Mouse (Mus musculus) kidney, postnatal 25 days (tissue): ENCODE results near the gene Acaa1a.
A peak's percentile ranks its signal among the peaks of the same experiment; 100 is the strongest.

Experiments
- DNase-seq, 2 experiments: peaks; one replicate each; pipeline ENCODE4 v3.0.0; 2021; ENCODE audit warnings: mixed read lengths in 2 of 2

Gene Acaa1a

GRCm38 (mm10) chr9:119339558-119340211, at the start of gene Acaa1a:
Acaa1a (plus strand) TSS chr9:119339676.
- DNase-seq, result peak; percentile 80 to 86

DNA sequence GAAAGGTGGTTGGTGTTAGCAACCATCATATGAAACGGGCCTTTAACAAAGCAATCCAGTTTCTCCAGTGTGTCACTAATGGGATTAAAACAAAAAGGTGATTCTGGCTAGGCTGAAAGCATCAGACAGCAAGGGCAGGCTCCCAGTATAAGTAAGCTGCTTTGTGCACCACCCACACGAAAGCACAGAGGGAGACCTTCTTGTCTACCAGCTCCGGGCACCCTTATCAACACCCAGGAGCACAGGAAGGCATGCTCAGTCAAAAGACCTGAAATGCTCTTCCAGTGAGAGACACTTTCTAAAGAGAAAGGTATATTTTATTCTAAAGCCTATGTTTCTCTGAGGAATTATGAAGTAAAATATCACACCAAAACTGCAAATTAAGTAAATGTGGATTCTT, 48.7 kb upstream of the Acaa1a start:
- DNase-seq, result no peak

- DNase-seq, result no peak
Measured at GRCm38 (mm10) chr9:119297696-119298095, 41.8 kb upstream of the Acaa1a start.

DNA sequence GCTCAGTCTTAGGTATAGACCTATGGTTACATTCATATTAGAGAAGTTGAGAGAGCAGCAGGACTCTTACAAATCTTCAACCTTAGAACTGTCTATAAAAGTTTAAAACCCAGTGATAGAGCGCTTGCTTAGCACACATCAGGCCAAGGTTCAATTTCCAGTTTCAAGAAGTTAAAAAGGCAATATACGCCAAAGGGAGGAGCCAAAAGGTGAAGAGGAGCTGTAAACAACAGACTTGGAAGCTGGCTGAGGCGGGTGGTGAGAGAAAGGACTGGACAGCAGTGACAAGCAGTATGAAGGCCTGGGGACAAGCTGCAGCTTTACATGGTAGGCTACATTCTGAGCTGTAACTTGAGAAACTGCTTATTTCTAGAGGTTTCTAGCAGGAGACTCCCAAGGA, 40.9 kb upstream of the Acaa1a start:
- DNase-seq, result no peak

DNA sequence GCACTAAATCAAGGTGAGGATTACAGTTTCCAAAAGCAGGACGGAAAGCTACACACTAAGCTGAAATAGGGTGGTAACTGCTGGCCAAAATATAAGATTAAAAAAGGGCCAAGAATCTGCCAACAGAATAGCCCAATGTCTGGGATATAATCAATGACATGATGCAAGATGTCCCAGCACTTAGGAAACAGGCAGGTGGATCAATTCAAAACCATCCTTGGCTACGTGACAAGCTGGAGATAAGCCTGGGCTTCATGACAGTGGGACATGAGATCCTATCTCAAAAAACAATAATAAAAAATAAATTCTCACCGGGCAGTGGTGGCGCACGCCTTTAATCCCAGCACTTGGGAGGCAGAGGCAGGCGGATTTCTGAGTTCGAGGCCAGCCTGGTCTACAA, 33.6 kb upstream of the Acaa1a start:
- no peak for DNase-seq

GRCm38 (mm10) chr9:119309067-119309466, 30.4 kb upstream of the Acaa1a start:
- no peak for DNase-seq

DNA sequence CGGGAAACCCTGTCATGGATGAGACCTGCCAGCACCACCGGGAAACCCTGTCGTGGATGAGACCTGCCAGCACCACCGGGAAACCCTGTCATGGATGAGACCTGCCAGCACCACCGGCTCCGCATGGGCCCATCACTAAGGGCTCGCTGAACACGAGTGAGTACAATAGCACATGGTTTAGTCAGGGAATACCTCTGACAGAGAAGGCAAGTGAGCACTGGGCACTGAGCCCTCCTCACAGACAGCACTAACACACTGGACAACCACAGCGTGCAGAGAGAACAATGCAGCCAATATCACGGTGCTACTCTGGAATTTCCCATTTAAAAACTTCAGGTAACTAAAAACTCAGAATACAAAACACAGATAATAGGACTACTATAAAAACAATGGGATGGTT, 26.4 kb upstream of the Acaa1a start:
- no peak for DNase-seq

DNA sequence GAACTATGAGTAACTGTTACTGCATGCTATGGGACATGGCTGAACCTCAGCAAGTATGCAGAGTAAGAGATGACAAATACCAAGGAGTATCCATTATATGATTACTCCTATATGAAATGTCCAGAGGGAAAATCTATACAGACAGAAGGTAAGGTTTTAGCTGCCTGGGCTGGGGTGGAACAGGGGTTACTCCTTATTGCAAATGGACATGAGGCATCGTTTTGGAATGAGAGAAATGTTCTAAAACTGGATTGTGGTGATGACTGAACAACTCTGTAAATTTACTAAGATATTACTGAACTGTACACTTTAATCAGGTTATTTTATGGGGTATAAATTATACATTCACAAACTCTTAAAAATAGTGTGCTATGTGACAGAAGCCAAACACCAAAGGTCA, 20.6 kb upstream of the Acaa1a start:
- DNase-seq, result no peak

- DNase-seq, result no peak
Measured at GRCm38 (mm10) chr9:119320446-119320845, 19.0 kb upstream of the Acaa1a start.

DNA sequence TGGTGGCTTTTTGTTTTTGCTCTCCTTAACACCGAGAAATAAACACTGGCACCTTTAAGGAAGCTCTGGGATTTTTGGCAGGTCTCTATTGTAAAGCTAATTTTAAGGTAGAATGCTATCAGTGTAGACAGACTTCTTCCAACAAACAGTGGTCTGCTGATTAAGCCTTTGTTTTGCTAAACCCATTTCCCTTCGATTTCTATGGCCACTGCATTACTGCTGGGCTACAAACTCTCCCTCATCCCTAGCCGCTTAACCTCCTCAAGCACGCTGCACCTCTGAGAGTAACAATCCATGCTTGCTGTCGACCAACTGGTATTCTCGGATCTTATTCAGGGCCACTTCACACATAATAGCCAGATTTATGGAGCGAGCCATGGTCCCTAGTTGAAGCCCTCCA, 18.5 kb upstream of the Acaa1a start:
- DNase-seq, result no peak

DNA sequence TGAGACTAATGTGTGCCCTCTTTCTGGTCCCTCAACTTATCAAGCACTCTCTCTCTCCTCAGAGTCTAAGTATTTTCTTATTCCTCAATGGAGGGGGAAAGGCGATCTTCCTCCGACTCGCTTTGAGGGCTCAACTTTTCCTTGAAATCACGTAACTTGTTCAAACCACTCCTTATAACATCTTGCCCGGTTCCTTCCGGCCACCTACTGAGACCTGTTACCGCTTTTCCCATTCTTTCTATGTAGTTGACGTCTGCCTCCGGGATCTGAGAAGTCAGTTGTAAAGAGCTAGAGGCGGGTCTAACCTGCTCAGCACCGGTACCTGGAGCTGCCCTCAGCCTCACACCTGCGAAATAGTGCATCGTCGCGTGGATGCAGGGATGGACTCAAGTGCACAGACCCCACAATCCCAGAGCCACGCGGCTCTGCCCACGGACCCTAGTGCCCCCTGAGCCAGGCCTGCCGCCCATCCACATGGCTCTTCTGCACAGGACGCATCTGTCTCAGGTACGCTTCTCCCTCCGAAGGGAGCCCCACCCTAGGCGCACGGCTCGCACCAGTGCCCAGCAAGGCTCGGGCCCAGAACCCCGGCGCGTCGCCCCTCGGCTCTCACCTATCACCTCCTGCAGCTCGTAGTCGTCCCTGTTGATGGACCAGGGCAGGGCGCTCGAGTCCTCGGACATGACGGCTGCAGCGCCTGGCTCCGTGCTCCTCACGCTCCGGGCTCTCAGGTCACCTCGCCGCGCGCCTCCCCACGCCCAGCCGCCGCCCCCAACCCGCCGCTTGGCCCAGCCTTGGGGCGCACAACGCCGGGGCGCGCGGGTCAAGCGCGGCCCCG, 17.9 kb upstream of the Acaa1a start:
- DNase-seq, result peak in 1 of 2 experiments; percentile 63

- DNase-seq, result peak; percentile 99 to 100
Measured at GRCm38 (mm10) chr9:119322289-119323259, 16.9 kb upstream of the Acaa1a start, which contains the start of gene Oxsr1. Oxsr1 (minus strand) TSS chr9:119322427.

- DNase-seq, result peak in 1 of 2 experiments; percentile 34
Measured at GRCm38 (mm10) chr9:119323260-119323645, 16.2 kb upstream of the Acaa1a start.

- no peak for DNase-seq
Measured at GRCm38 (mm10) chr9:119324130-119324529, 15.3 kb upstream of the Acaa1a start.

GRCm38 (mm10) chr9:119328488-119328887, 11.0 kb upstream of the Acaa1a start:
- no peak for DNase-seq

- DNase-seq, result peak in 1 of 2 experiments; percentile 49
Measured at GRCm38 (mm10) chr9:119330186-119330963, 9.1 kb upstream of the Acaa1a start.

DNA sequence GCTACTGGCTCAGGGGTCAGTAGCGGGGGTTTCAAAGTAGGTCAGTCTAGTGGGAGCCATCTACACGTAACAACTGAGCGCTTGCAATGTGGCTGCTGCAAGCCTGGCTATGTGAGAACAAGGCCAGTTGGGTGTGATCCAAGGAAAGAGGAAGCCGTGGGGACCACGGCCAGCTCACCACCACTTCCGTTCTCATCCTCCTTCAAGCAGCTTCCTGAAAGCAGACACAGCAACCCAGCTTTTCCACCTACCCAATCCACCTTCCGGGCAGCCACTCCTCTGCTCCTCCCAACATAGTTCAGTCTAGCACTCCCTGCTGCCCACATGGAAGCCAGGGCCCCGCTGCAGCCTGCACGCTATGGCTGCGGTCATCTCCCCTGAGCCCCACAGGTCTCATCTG, 5.2 kb upstream of the Acaa1a start:
- peak; percentile 69 to 82 for DNase-seq

- DNase-seq, result no peak
Measured at GRCm38 (mm10) chr9:119334834-119335233, 4.6 kb upstream of the Acaa1a start.

- peak in 1 of 2 experiments; percentile 25 for DNase-seq
Measured at GRCm38 (mm10) chr9:119335571-119335970, 3.9 kb upstream of the Acaa1a start.

DNA sequence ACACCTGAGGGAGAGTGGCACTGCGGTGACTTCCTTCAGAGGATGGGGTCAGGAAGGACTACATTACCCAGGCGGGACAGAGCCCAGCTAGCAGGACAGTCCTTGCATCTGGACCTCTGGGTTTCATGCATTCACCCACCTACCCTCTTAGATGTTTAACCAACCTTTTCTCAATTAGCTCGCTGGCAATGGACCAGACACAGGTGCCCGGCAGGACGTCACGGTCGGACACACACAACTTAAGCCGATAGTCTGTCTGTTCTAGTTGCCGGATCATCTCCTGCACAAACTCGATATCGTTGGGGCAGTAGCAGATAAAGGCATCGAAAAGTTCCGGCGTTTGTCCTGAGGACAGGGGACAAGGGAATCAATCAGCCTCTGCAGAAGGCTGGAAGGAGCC, 1.6 kb upstream of the Acaa1a start:
- peak; percentile 39 to 42 for DNase-seq

DNA sequence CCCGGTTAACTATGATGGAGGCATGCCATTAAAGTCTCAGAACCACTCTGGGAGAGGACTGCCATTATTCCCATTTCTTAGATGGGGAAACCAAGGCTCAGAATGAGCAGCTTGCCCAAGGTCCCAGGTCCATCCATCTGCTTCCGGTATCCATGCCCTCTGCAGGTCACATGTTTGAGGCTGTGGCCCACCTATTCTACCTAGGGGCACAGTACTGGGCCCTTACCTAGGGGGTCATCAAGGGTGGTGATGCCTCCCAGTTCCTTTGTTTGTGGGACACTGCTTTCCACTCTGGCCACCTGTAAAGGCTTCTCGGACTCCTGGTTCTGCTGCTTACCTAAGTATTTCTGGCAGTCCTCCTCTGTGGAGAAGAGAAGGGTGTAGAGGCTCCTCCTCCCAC, 1.1 kb upstream of the Acaa1a start:
- peak in 1 of 2 experiments; percentile 27 for DNase-seq

DNA sequence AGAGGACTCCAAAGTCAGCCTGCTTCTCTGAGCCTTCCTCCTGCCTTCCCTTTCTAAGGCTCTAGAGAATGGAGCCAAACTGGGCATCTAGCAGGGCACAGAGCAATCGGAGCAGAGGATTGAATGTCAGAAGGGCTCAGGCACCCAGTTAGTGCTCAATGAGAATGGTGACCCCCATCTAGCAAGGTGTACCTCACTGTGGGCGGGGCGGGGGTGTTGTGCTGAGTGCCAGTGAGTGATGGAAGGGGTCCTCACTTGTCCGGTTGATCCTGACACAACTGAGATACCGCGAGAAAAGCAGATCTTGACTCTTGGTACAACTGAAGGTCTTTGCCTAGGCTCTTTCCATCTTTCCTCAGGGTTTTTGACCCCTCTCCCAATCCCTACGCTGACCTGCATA, 370 bp upstream of the Acaa1a start:
- peak in 1 of 2 experiments; percentile 35 for DNase-seq
